Mouse (Mus musculus) kidney, adult 11 months (tissue): Measurements from ENCODE around the gene Ccdc158.

Experiments
- DNase-seq: peaks from one replicate; pipeline ENCODE4 v3.0.0; 2022

Ccdc158 gene

GRCm38 (mm10) chr5:92674859-92675573 is at the start of gene Ccdc158:
Ccdc158 (minus strand) TSS chr5:92675271.
- DNase-seq, result peak; percentile 77

GRCm38 (mm10) chr5:92721610-92722009 is 46.5 kb upstream of the Ccdc158 start:
- no peak for DNase-seq

GRCm38 (mm10) chr5:92718856-92719255 is 43.8 kb upstream of the Ccdc158 start:
- DNase-seq, result no peak

GRCm38 (mm10) chr5:92717666-92718360 is 42.7 kb upstream of the Ccdc158 start:
- DNase-seq, result no peak

GRCm38 (mm10) chr5:92715890-92716289 is 40.8 kb upstream of the Ccdc158 start:
- DNase-seq, result no peak

- DNase-seq, result no peak
Observed at GRCm38 (mm10) chr5:92715319-92715718, 40.2 kb upstream of the Ccdc158 start.

- DNase-seq, result no peak
Observed at GRCm38 (mm10) chr5:92714886-92715285, 39.8 kb upstream of the Ccdc158 start.

GRCm38 (mm10) chr5:92712621-92713395 is 37.7 kb upstream of the Ccdc158 start:
- DNase-seq, result peak; percentile 47

GRCm38 (mm10) chr5:92711666-92712290 is 36.7 kb upstream of the Ccdc158 start:
- DNase-seq, result no peak

GRCm38 (mm10) chr5:92710779-92711178 is 35.7 kb upstream of the Ccdc158 start:
- DNase-seq, result no peak

- no peak for DNase-seq
Observed at GRCm38 (mm10) chr5:92707921-92708491, 32.9 kb upstream of the Ccdc158 start.

- DNase-seq, result no peak
Observed at GRCm38 (mm10) chr5:92703671-92704070, 28.6 kb upstream of the Ccdc158 start.

- no peak for DNase-seq
Observed at GRCm38 (mm10) chr5:92701750-92702149, 26.7 kb upstream of the Ccdc158 start.

GRCm38 (mm10) chr5:92698837-92699529 is 23.9 kb upstream of the Ccdc158 start:
- DNase-seq, result no peak

GRCm38 (mm10) chr5:92698131-92698836 is 23.2 kb upstream of the Ccdc158 start:
- DNase-seq, result no peak

- no peak for DNase-seq
Observed at GRCm38 (mm10) chr5:92694316-92694995, 19.4 kb upstream of the Ccdc158 start.

GRCm38 (mm10) chr5:92693744-92694143 is 18.7 kb upstream of the Ccdc158 start:
- no peak for DNase-seq

- DNase-seq, result no peak
Observed at GRCm38 (mm10) chr5:92692206-92693007, 17.3 kb upstream of the Ccdc158 start.

- DNase-seq, result no peak
Observed at GRCm38 (mm10) chr5:92688569-92688968, 13.5 kb upstream of the Ccdc158 start.

- DNase-seq, result no peak
Observed at GRCm38 (mm10) chr5:92688124-92688523, 13.1 kb upstream of the Ccdc158 start.
